Mouse (Mus musculus) heart, adult 2 months (tissue): ENCODE results near the gene Tfpi.

ENCODE experiments used
- CTCF ChIP-seq: fragments of 200-600 bp; IDR thresholded peaks from 2 replicates; pipeline ENCODE4 v1.8.1; 2022; ENCODE audit warnings: antibody characterized with exemption, mild to moderate bottlenecking, moderate library complexity
- EP300 ChIP-seq: fragments of 200-500 bp; IDR thresholded peaks from 2 replicates; pipeline ENCODE4 v1.6.1; 2011; ENCODE audit warnings: low read depth, low read length, control low read depth; ENCODE audit not compliant: insufficient read depth
- POLR2A ChIP-seq: fragments of 200-500 bp; IDR thresholded peaks from 2 replicates; pipeline ENCODE4 v1.6.1; 2011; ENCODE audit warnings: mild to moderate bottlenecking, low read depth, low read length, control low read depth; ENCODE audit not compliant: insufficient read depth

DNA sequence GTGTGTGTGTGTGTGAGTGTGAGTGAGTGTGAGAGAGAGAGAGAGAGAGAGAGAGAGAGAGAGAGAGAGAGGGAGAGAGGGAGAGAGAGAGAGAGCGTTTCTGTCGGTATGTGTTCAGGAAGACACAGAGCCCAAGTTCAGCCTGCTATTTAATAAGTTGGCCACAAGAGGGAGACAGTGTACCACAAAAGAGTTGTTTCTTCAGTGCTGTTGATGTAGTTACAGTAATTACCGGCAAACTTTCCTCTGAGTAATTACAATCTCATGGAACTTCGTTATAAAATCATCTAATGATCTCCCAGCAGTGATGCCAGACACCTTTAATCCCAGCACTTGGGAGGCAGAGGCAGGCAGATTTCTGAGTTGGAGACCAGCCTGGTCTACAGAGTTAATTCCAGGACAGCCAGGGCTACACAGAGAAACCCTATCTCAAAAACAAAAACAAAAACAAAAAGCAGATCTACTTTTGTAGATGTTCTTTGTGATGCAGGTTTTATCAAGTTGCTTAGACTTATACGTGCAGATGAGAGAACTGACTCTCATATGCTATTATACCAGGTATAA lies 21.3 kb downstream of the Tfpi start:
- TF ChIP-seq CTCF (peak; percentile 80), POLR2A (no peak), EP300 (no peak)
